Mouse (Mus musculus): Measurements from ENCODE around the gene Slc35e2. TPM values are rescaled to one million over a fixed set of nuclear protein-coding genes. Genes with fewer than 3 reads are reported as not detected.
"Not testable (repeated sequence)": the region's sequence is repeated elsewhere in the genome, so short reads cannot be mapped to it uniquely, and the experiment has no call there.

Gene Slc35e2
- polyA plus RNA-seq, 1 experiment from 2014 or later, result 21.4 TPM

DNA sequence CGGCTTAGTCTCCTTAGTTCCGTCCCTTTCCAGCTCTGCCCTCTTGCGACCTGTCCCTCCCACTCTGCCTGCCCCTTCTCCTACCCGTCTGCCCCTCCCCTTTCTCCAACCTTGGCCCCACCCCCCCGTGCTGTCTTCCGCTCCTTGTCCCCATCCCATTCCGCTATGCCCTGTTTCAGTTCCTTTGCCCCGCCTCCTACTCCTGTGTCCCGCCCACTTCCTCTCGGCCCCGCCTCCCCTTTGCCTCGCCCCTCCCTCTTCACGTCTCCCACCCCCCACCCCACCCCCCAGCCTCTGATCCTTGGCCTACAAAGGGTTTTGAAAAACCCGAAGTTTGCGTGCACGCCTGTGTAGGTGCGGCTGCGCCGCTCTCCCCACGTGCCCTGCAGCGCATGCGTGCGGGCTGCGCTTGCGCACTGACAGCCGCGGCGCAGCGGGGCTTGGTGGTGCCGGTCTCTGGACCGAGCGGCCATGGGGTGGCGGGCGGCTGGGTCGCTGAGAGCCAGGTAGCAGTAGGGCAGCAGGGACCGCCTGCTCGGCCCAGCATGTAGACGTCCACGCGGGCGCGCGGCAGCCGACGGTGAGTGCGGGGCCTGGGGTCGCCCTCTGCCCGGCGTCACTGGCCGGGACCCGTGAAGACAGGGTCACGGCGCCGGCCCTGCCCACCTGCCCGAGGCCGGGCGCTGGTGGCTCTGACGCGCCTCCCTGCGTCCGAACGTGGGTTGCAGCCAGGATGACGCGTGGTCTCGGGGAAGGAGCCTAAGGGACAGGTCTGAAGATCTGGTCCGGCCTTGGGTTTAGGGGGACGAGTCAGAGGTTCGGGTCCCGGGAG lies 37.6 kb upstream of the Slc35e2 start:
- peaks cover 23% of the 10 kb centered on the region for H3K36me3 ChIP-seq (ENCODE audit: control insufficient read depth, insufficient read depth, low read length)
- H3K4me1 ChIP-seq (ENCODE audit: control insufficient read depth, insufficient read depth, low read length), result peaks cover 20% of the 10 kb centered on the region
- peak overlapping the region; percentile 82 for H3K9ac ChIP-seq (replicated peaks; ENCODE audit: low read depth, low read length)
- under 1% methylated on average over 66 of the region's 69 CpGs for WGBS
- H3K4me3 ChIP-seq (ENCODE audit: low read depth, low read length), result peak overlapping the region; percentile 90
- no peaks in the 10 kb centered on the region for H3K9me3 ChIP-seq (ENCODE audit: control insufficient read depth, low read length)
- H3K27me3 ChIP-seq (ENCODE audit: control insufficient read depth, insufficient read depth, low read length), result no peaks in the 10 kb centered on the region
- ATAC-seq (ENCODE audit: low read depth), result peak; percentile 97
- H3K4me2 ChIP-seq (ENCODE audit: low read depth, low read length), result peak overlapping the region; percentile 82
- peak overlapping the region; percentile 84 for H3K27ac ChIP-seq (ENCODE audit: low read depth, low read length)

DNA sequence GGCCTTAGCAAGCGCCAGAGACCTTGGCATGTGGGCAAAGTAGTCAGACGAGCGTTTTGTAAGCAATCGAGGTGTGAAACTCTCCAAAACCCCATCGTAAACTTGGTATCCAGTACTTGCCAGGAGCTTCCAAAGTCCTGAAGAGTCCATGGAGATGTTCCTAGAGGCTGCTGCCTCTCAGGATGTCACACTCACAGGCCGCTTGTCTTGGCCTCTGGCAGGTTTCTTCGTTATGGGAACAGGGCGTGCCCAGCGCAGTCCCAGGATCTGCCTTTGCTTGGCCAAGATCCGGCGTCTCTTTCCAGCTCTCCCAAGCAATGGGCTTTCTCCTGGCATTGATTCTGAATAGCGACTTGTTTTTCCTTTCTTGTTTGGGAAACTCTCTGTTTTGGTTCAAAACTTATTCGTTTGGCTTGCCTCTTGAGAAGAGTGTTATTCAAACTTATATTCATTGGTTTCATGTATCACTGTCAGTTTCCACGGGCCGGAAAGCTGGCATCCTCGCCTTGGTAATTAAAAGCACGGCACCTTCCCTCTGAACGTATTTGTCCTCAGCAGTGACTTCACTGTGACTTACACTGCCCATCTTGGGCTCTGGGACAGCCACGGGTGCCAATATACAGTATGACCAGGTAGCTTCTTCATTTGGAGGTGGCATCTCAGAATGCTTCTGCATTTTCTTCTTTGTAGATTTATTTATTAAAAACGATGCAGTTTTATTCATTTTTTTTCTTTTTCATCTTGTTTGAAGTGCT lies 36.7 kb upstream of the Slc35e2 start:
- Histone ChIP-seq H3K36me3 (ENCODE audit: control insufficient read depth, insufficient read depth, low read length) (peaks cover 14% of the 10 kb centered on the region), H3K4me3 (ENCODE audit: low read depth, low read length) (peak overlapping the region; percentile 90), H3K27ac (ENCODE audit: low read depth, low read length) (peak overlapping the region; percentile 84), H3K4me1 (ENCODE audit: control insufficient read depth, insufficient read depth, low read length) (peaks cover 20% of the 10 kb centered on the region), H3K9me3 (ENCODE audit: control insufficient read depth, low read length) (no peaks in the 10 kb centered on the region), H3K4me2 (ENCODE audit: low read depth, low read length) (peak overlapping the region; percentile 82), H3K27me3 (ENCODE audit: control insufficient read depth, insufficient read depth, low read length) (no peaks in the 10 kb centered on the region), H3K9ac (replicated peaks; ENCODE audit: low read depth, low read length) (peak overlapping the region; percentile 82)
- no peak for ATAC-seq (ENCODE audit: low read depth)
- WGBS, result 13% methylated on average over 20 of the region's 20 CpGs

DNA sequence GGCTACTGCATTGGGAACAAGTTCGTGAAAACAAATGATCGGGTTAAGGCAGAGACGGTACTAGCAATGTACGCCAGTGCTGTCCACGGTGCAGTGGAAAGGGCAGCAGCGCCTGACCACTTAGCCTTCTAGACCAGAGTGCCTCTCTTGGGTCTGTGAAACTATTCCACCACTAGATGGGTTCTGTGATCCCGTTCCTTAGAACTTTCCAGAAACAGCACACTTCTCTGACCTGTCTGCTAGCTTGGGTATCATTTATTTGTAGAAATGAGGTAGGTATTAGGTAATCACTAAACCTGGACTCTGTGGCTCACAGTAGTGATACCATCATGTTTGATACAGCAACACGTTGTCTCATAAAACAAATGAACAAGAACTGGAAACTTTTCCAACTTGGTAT lies 34.7 kb upstream of the Slc35e2 start:
- no peak overlapping the region for H3K9ac ChIP-seq (replicated peaks; ENCODE audit: low read depth, low read length)
- H3K9me3 ChIP-seq (ENCODE audit: control insufficient read depth, low read length), result no peaks in the 10 kb centered on the region
- no peak overlapping the region for H3K27ac ChIP-seq (ENCODE audit: low read depth, low read length)
- peaks cover 17% of the 10 kb centered on the region for H3K4me1 ChIP-seq (ENCODE audit: control insufficient read depth, insufficient read depth, low read length)
- H3K36me3 ChIP-seq (ENCODE audit: control insufficient read depth, insufficient read depth, low read length), result no peaks in the 10 kb centered on the region
- no peak for ATAC-seq (ENCODE audit: low read depth)
- H3K4me2 ChIP-seq (ENCODE audit: low read depth, low read length), result no peak overlapping the region
- WGBS, result 83% methylated on average over 8 of the region's 8 CpGs
- H3K27me3 ChIP-seq (ENCODE audit: control insufficient read depth, insufficient read depth, low read length), result no peaks in the 10 kb centered on the region
- no peak overlapping the region for H3K4me3 ChIP-seq (ENCODE audit: low read depth, low read length)

DNA sequence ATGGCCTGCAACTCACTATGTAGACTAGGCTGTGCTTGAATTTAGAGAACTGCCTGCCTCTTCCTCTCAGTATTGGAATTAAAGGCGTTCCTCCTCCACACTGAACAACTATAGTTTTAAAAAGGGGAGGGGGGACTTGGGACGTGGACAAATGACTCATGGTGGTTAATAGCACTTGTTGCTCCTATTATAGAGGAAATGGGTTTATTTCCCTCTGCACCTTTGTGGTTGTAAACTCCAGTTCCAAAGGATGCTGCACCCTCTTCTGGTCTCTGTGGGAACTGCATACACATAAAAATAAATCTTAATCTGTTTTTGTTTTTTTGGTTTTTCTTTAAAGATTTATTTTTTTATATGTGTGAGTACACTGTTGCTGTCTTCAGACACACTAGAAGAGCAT lies 33.0 kb upstream of the Slc35e2 start:
- no peaks in the 10 kb centered on the region for H3K36me3 ChIP-seq (ENCODE audit: control insufficient read depth, insufficient read depth, low read length)
- H3K4me3 ChIP-seq (ENCODE audit: low read depth, low read length), result no peak overlapping the region
- H3K9ac ChIP-seq (replicated peaks; ENCODE audit: low read depth, low read length), result no peak overlapping the region
- no peak overlapping the region for H3K27ac ChIP-seq (ENCODE audit: low read depth, low read length)
- H3K4me2 ChIP-seq (ENCODE audit: low read depth, low read length), result no peak overlapping the region
- ATAC-seq (ENCODE audit: low read depth), result no peak
- peaks cover 15% of the 10 kb centered on the region for H3K4me1 ChIP-seq (ENCODE audit: control insufficient read depth, insufficient read depth, low read length)
- H3K9me3 ChIP-seq (ENCODE audit: control insufficient read depth, low read length), result no peaks in the 10 kb centered on the region
- WGBS, result 14% methylated on average over 2 of the region's 2 CpGs
- no peaks in the 10 kb centered on the region for H3K27me3 ChIP-seq (ENCODE audit: control insufficient read depth, insufficient read depth, low read length)

DNA sequence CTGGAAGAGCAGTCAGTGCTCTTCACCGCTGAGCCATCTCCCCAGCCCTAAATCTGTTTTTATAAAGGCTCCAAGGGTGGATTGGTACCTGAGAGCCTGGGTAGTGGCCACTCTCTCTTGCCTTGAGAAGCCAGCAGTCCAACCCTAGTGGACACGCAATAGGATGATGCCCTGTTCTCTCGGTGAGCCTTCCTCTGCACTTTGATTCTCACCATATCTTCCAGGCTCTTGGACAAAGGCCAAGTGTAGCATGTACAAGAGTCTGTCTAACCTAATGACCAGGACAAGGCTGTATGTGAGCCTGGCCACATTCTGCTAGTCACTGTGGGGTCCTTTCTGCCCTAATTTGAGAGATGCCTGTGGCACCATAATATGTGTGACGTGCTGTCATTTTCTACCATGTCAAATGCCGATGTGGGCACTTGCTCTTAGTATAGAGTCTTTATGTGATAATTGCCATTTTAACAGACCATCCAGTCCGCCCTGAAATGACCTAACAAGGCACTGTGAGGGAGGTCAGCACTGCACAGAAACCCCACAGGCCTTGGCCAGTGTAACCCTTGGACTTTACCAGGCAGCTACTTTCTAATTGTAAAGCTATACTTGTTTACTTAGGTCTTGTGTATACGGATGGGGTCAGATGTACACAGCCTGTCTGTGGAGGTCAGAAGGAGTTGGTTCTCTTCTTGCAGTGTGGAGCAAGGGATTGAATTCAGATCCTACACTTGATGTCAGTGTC lies 32.4 kb upstream of the Slc35e2 start:
- 94% methylated on average over 7 of the region's 7 CpGs for WGBS
- Histone ChIP-seq H3K36me3 (ENCODE audit: control insufficient read depth, insufficient read depth, low read length) (no peaks in the 10 kb centered on the region), H3K4me2 (ENCODE audit: low read depth, low read length) (no peak overlapping the region), H3K4me3 (ENCODE audit: low read depth, low read length) (no peak overlapping the region), H3K4me1 (ENCODE audit: control insufficient read depth, insufficient read depth, low read length) (peaks cover 15% of the 10 kb centered on the region), H3K27ac (ENCODE audit: low read depth, low read length) (no peak overlapping the region), H3K9ac (replicated peaks; ENCODE audit: low read depth, low read length) (no peak overlapping the region), H3K9me3 (ENCODE audit: control insufficient read depth, low read length) (no peaks in the 10 kb centered on the region), H3K27me3 (ENCODE audit: control insufficient read depth, insufficient read depth, low read length) (no peaks in the 10 kb centered on the region)
- no peak for ATAC-seq (ENCODE audit: low read depth)

DNA sequence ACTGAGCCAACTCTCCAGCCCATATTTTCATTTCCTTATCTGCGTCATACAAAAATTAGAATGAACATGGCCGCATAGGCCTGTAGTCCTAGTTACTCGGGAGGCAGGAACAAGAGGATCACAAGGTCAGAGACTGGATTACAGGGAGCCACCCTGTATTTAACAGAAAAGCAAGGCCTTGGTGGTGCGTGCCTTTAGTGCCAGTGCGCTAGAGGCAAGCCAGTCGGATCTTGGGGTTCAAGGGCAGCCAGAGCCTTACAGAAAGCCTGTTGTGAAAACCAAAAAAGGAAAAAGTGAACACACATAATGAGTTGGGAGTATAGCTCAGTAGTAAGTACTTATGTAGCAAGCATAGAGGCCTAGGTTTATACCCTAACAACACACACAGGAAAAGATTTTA lies 31.4 kb upstream of the Slc35e2 start:
- no peak for ATAC-seq (ENCODE audit: low read depth)
- Histone ChIP-seq H3K36me3 (ENCODE audit: control insufficient read depth, insufficient read depth, low read length) (no peaks in the 10 kb centered on the region), H3K9me3 (ENCODE audit: control insufficient read depth, low read length) (no peaks in the 10 kb centered on the region), H3K27ac (ENCODE audit: low read depth, low read length) (no peak overlapping the region), H3K4me3 (ENCODE audit: low read depth, low read length) (no peak overlapping the region), H3K4me1 (ENCODE audit: control insufficient read depth, insufficient read depth, low read length) (peaks cover 9% of the 10 kb centered on the region), H3K27me3 (ENCODE audit: control insufficient read depth, insufficient read depth, low read length) (no peaks in the 10 kb centered on the region), H3K9ac (replicated peaks; ENCODE audit: low read depth, low read length) (no peak overlapping the region), H3K4me2 (ENCODE audit: low read depth, low read length) (no peak overlapping the region)
- WGBS, result 95% methylated on average over 6 of the region's 6 CpGs

DNA sequence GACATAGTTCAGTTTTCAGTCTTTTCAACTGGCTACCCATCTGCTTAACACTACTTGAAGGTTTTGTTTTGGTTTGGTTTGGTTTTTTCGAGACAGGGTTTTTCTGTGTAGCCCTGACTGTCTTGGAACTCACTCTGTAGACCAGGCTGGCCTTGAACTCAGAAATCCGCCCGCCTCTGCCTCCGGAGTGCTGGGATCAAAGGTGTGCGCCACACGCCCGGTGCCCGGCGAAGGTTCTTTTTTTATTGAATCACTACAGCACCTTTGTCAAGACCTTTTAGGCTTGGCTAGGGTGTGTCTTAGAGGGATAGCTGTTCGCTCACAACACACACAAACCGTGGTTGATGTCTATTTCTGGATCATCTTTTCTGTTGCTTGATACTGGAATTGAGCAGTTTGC lies 30.9 kb upstream of the Slc35e2 start:
- not testable (repeated sequence) for H3K27ac ChIP-seq (ENCODE audit: low read depth, low read length); H3K4me1 ChIP-seq (ENCODE audit: control insufficient read depth, insufficient read depth, low read length); H3K4me3 ChIP-seq (ENCODE audit: low read depth, low read length); H3K4me2 ChIP-seq (ENCODE audit: low read depth, low read length); H3K36me3 ChIP-seq (ENCODE audit: control insufficient read depth, insufficient read depth, low read length); ATAC-seq (ENCODE audit: low read depth); H3K9me3 ChIP-seq (ENCODE audit: control insufficient read depth, low read length); H3K27me3 ChIP-seq (ENCODE audit: control insufficient read depth, insufficient read depth, low read length); H3K9ac ChIP-seq (replicated peaks; ENCODE audit: low read depth, low read length)
- 91% methylated on average over 11 of the region's 11 CpGs for WGBS

DNA sequence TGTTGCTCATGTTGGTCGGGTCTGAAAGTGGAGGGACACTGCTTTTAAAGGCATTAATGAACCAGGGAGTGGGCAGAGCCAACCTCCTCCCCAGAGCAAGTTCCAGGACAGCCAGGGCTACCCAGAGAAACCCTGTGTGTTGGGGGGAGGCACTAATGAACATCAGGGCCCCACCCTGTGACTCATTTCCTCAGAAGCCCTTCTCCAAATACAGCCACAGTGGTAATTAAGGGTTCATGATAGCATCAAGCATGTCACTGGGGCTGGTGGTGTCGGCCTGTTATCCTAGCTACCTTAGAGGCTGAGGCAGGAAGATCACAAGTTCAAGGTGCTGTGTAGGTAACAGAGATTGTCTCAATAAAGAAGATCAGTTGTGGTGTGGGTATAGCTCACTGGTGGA lies 29.8 kb upstream of the Slc35e2 start:
- H3K36me3 ChIP-seq (ENCODE audit: control insufficient read depth, insufficient read depth, low read length), result no peaks in the 10 kb centered on the region
- H3K4me1 ChIP-seq (ENCODE audit: control insufficient read depth, insufficient read depth, low read length), result no peaks in the 10 kb centered on the region
- H3K4me2 ChIP-seq (ENCODE audit: low read depth, low read length), result no peak overlapping the region
- H3K4me3 ChIP-seq (ENCODE audit: low read depth, low read length), result no peak overlapping the region
- H3K27me3 ChIP-seq (ENCODE audit: control insufficient read depth, insufficient read depth, low read length), result no peaks in the 10 kb centered on the region
- H3K27ac ChIP-seq (ENCODE audit: low read depth, low read length), result no peak overlapping the region
- no peak overlapping the region for H3K9ac ChIP-seq (replicated peaks; ENCODE audit: low read depth, low read length)
- 89% methylated on average over 2 of the region's 2 CpGs for whole genome bisulfite sequencing
- ATAC-seq (ENCODE audit: low read depth), result no peak
- H3K9me3 ChIP-seq (ENCODE audit: control insufficient read depth, low read length), result no peaks in the 10 kb centered on the region

DNA sequence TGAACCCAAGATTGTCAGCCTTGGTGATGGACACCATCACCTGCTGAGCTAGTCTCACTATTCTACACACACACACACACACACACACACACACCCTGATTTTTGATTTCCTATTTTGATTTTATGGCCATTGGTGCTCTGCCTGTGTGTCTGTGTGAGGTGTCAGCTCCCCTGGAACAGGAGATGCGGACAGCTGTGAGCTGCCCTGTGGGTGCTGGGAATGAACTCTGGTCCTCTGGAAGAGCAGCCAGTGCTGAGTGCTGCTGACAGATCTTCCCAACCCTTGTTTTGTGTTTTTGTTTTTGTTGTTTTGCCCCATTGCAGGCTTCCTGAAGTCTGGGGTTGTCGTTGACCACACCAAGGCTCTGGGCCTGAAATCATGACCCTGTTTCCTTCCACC lies 28.1 kb upstream of the Slc35e2 start:
- H3K36me3 ChIP-seq (ENCODE audit: control insufficient read depth, insufficient read depth, low read length), result peaks cover 8% of the 10 kb centered on the region
- H3K27me3 ChIP-seq (ENCODE audit: control insufficient read depth, insufficient read depth, low read length), result no peaks in the 10 kb centered on the region
- 100% methylated on average over 2 of the region's 2 CpGs for WGBS
- H3K9ac ChIP-seq (replicated peaks; ENCODE audit: low read depth, low read length), result no peak overlapping the region
- no peak overlapping the region for H3K27ac ChIP-seq (ENCODE audit: low read depth, low read length)
- H3K4me2 ChIP-seq (ENCODE audit: low read depth, low read length), result no peak overlapping the region
- no peaks in the 10 kb centered on the region for H3K4me1 ChIP-seq (ENCODE audit: control insufficient read depth, insufficient read depth, low read length)
- H3K4me3 ChIP-seq (ENCODE audit: low read depth, low read length), result no peak overlapping the region
- ATAC-seq (ENCODE audit: low read depth), result no peak
- H3K9me3 ChIP-seq (ENCODE audit: control insufficient read depth, low read length), result no peaks in the 10 kb centered on the region
